Mouse (Mus musculus): Measurements from ENCODE around the gene Rhoq. TPM values are rescaled to one million over a fixed set of nuclear protein-coding genes. Genes with fewer than 3 reads are reported as not detected.

Rhoq gene
- polyA plus RNA-seq, 2 experiments = 1.2 to 1.9 TPM

GRCm38 (mm10) chr17:86969582-86969981 is 6.7 kb downstream of the Rhoq start:
- no peak for DNase-seq (ENCODE audit: low read depth in 3 of 3, low spot score in 3 of 3)
- Histone ChIP-seq H3K27ac (no peak overlapping the region), H3K4me2 (ENCODE audit: low read depth) (no peak overlapping the region), H3K4me3 (ENCODE audit: insufficient read depth in 1 of 2, low read depth in 2 of 2, low read length in 2 of 2) (no peak overlapping the region), H3K9me3 (ENCODE audit: control insufficient read depth, low read length) (no peaks in the 10 kb centered on the region), H3K27me3 (ENCODE audit: control insufficient read depth, insufficient read depth, low read length) (peaks cover 5% of the 10 kb centered on the region; the same call in 1 of the 2 replicates), H3K36me3 (replicated peaks; ENCODE audit: control insufficient read depth, insufficient read depth, low read depth) (no peaks in the 10 kb centered on the region), H3K9ac (replicated peaks) (no peak overlapping the region), H3K4me1 (replicated peaks; ENCODE audit: control insufficient read depth in 2 of 2, insufficient read depth in 2 of 2, low read length in 1 of 2) (peaks cover 0 to 10% of the 10 kb centered on the region in 2 experiments; a peak in 2 of 4 replicates)
- ATAC-seq (ENCODE audit: insufficient read depth) = no peak
- no peak for TF ChIP-seq CTCF (IDR thresholded peaks at IDR 0.05; ENCODE audit: low read depth)
- TF ChIP-seq EP300 (IDR thresholded peaks at IDR 0.05; ENCODE audit: low read depth) = no peak
- 38% methylated on average over 5 of the region's 5 CpGs for WGBS (ENCODE audit: insufficient replicate concordance)

GRCm38 (mm10) chr17:86970026-86970750 is 7.3 kb downstream of the Rhoq start:
- Histone ChIP-seq H3K27ac (no peak overlapping the region), H3K9ac (replicated peaks) (no peak overlapping the region), H3K4me3 (ENCODE audit: insufficient read depth in 1 of 2, low read depth in 2 of 2, low read length in 2 of 2) (no peak overlapping the region), H3K36me3 (replicated peaks; ENCODE audit: control insufficient read depth, insufficient read depth, low read depth) (no peaks in the 10 kb centered on the region), H3K4me2 (ENCODE audit: low read depth) (no peak overlapping the region), H3K27me3 (ENCODE audit: control insufficient read depth, insufficient read depth, low read length) (no peaks in the 10 kb centered on the region), H3K4me1 (replicated peaks; ENCODE audit: control insufficient read depth in 2 of 2, insufficient read depth in 2 of 2, low read length in 1 of 2) (peaks cover 0 to 6% of the 10 kb centered on the region in 2 experiments; a peak in 1 of 4 replicates), H3K9me3 (ENCODE audit: control insufficient read depth, low read length) (no peaks in the 10 kb centered on the region)
- WGBS (ENCODE audit: insufficient replicate concordance) = 69% methylated on average over 15 of the region's 15 CpGs
- DNase-seq (ENCODE audit: low read depth in 3 of 3, low spot score in 3 of 3) (no peak), ATAC-seq (ENCODE audit: insufficient read depth) (no peak)
- no peak for TF ChIP-seq EP300 (IDR thresholded peaks at IDR 0.05; ENCODE audit: low read depth)
- no peak for TF ChIP-seq CTCF (IDR thresholded peaks at IDR 0.05; ENCODE audit: low read depth)

GRCm38 (mm10) chr17:86971036-86971435 is 8.2 kb downstream of the Rhoq start:
- Histone ChIP-seq H3K36me3 (replicated peaks; ENCODE audit: control insufficient read depth, insufficient read depth, low read depth) (no peaks in the 10 kb centered on the region), H3K27ac (no peak overlapping the region), H3K4me2 (ENCODE audit: low read depth) (no peak overlapping the region), H3K4me1 (replicated peaks; ENCODE audit: control insufficient read depth in 2 of 2, insufficient read depth in 2 of 2, low read length in 1 of 2) (peaks cover 0 to 6% of the 10 kb centered on the region in 2 experiments; a peak in 1 of 4 replicates), H3K9me3 (ENCODE audit: control insufficient read depth, low read length) (no peaks in the 10 kb centered on the region), H3K4me3 (ENCODE audit: insufficient read depth in 1 of 2, low read depth in 2 of 2, low read length in 2 of 2) (no peak overlapping the region), H3K9ac (replicated peaks) (no peak overlapping the region), H3K27me3 (ENCODE audit: control insufficient read depth, insufficient read depth, low read length) (no peaks in the 10 kb centered on the region)
- 55% methylated on average over 5 of the region's 5 CpGs for WGBS (ENCODE audit: insufficient replicate concordance)
- DNase-seq (ENCODE audit: low read depth in 3 of 3, low spot score in 3 of 3) = no peak
- no peak for ATAC-seq (ENCODE audit: insufficient read depth)
- TF ChIP-seq EP300 (IDR thresholded peaks at IDR 0.05; ENCODE audit: low read depth) = no peak

GRCm38 (mm10) chr17:86971860-86972259 is 9.0 kb downstream of the Rhoq start:
- WGBS (ENCODE audit: insufficient replicate concordance) = 63% methylated on average over 7 of the region's 7 CpGs
- Histone ChIP-seq H3K4me2 (ENCODE audit: low read depth) (no peak overlapping the region), H3K27me3 (ENCODE audit: control insufficient read depth, insufficient read depth, low read length) (no peaks in the 10 kb centered on the region), H3K9me3 (ENCODE audit: control insufficient read depth, low read length) (no peaks in the 10 kb centered on the region), H3K27ac (no peak overlapping the region), H3K4me1 (replicated peaks; ENCODE audit: control insufficient read depth in 2 of 2, insufficient read depth in 2 of 2, low read length in 1 of 2) (peaks cover 0 to 6% of the 10 kb centered on the region in 2 experiments; a peak in 1 of 4 replicates), H3K9ac (replicated peaks) (no peak overlapping the region), H3K36me3 (replicated peaks; ENCODE audit: control insufficient read depth, insufficient read depth, low read depth) (no peaks in the 10 kb centered on the region), H3K4me3 (ENCODE audit: insufficient read depth in 1 of 2, low read depth in 2 of 2, low read length in 2 of 2) (no peak overlapping the region)
- DNase-seq (ENCODE audit: low read depth in 3 of 3, low spot score in 3 of 3) = no peak
- TF ChIP-seq CTCF (IDR thresholded peaks at IDR 0.05; ENCODE audit: low read depth) (no peak), EP300 (IDR thresholded peaks at IDR 0.05; ENCODE audit: low read depth) (no peak)
- ATAC-seq (ENCODE audit: insufficient read depth) = no peak

GRCm38 (mm10) chr17:86973097-86973496 is 10.2 kb downstream of the Rhoq start:
- Histone ChIP-seq H3K4me1 (replicated peaks; ENCODE audit: control insufficient read depth in 2 of 2, insufficient read depth in 2 of 2, low read length in 1 of 2) (peaks cover 0 to 6% of the 10 kb centered on the region in 2 experiments; a peak in 1 of 4 replicates), H3K4me3 (ENCODE audit: insufficient read depth in 1 of 2, low read depth in 2 of 2, low read length in 2 of 2) (no peak overlapping the region), H3K27ac (no peak overlapping the region), H3K4me2 (ENCODE audit: low read depth) (no peak overlapping the region), H3K27me3 (ENCODE audit: control insufficient read depth, insufficient read depth, low read length) (no peaks in the 10 kb centered on the region), H3K9ac (replicated peaks) (no peak overlapping the region), H3K36me3 (replicated peaks; ENCODE audit: control insufficient read depth, insufficient read depth, low read depth) (no peaks in the 10 kb centered on the region), H3K9me3 (ENCODE audit: control insufficient read depth, low read length) (no peaks in the 10 kb centered on the region)
- 56% methylated on average over 2 of the region's 2 CpGs for WGBS (ENCODE audit: insufficient replicate concordance)
- ATAC-seq (ENCODE audit: insufficient read depth) = no peak
- TF ChIP-seq CTCF (IDR thresholded peaks at IDR 0.05; ENCODE audit: low read depth) (no peak), EP300 (IDR thresholded peaks at IDR 0.05; ENCODE audit: low read depth) (no peak)
- no peak for DNase-seq (ENCODE audit: low read depth in 3 of 3, low spot score in 3 of 3)

Data from liver, embryonic 14.5 days (tissue).